Mouse (Mus musculus) frontal cortex, adult (tissue): Measurements from ENCODE around the gene Opa3.

Source experiments
- ATAC-seq: cut with Nextera tagmentation; 2 replicates; pipeline ENCODE4 v1.9.2; 2017; ENCODE audit warnings: mild to moderate bottlenecking, moderate library complexity, mixed read lengths; ENCODE audit not compliant: low TSS enrichment

Opa3 gene

GRCm38 (mm10) chr7:19214940-19215339 is 13.2 kb upstream of the Opa3 start:
- ATAC-seq = no peak

GRCm38 (mm10) chr7:19217492-19217891 is 10.6 kb upstream of the Opa3 start:
- no peak for ATAC-seq

GRCm38 (mm10) chr7:19217944-19218343 is 10.2 kb upstream of the Opa3 start:
- no peak for ATAC-seq

- ATAC-seq = no peak
Measured at GRCm38 (mm10) chr7:19220061-19220460, 8.1 kb upstream of the Opa3 start.

GRCm38 (mm10) chr7:19222189-19222588 is 5.9 kb upstream of the Opa3 start:
- ATAC-seq = no peak

- ATAC-seq = no peak
Measured at GRCm38 (mm10) chr7:19222875-19223274, 5.3 kb upstream of the Opa3 start.

- ATAC-seq = no peak
Measured at GRCm38 (mm10) chr7:19224933-19225332, 3.2 kb upstream of the Opa3 start.

- peak; percentile 18 for ATAC-seq
Measured at GRCm38 (mm10) chr7:19226817-19227797, 1.0 kb upstream of the Opa3 start.

- ATAC-seq = no peak; the same call in 1 of the 2 replicates
Measured at GRCm38 (mm10) chr7:19228793-19229148, 637 bp downstream of the Opa3 start.

- ATAC-seq = no peak
Measured at GRCm38 (mm10) chr7:19229404-19229803, 1.3 kb downstream of the Opa3 start.

GRCm38 (mm10) chr7:19230041-19230580 is 2.0 kb downstream of the Opa3 start:
- ATAC-seq = no peak

GRCm38 (mm10) chr7:19230899-19231298 is 2.8 kb downstream of the Opa3 start:
- no peak for ATAC-seq

- no peak for ATAC-seq
Measured at GRCm38 (mm10) chr7:19231849-19232248, 3.7 kb downstream of the Opa3 start.

GRCm38 (mm10) chr7:19234652-19235051 is 6.5 kb downstream of the Opa3 start:
- ATAC-seq = no peak

- ATAC-seq = no peak
Measured at GRCm38 (mm10) chr7:19235092-19235671, 7.0 kb downstream of the Opa3 start.

- ATAC-seq = no peak
Measured at GRCm38 (mm10) chr7:19236411-19236810, 8.3 kb downstream of the Opa3 start.

- no peak for ATAC-seq
Measured at GRCm38 (mm10) chr7:19238344-19238743, 10.2 kb downstream of the Opa3 start.

- ATAC-seq = peak; percentile 78
Measured at GRCm38 (mm10) chr7:19239423-19239822, 11.3 kb downstream of the Opa3 start.

GRCm38 (mm10) chr7:19239986-19240385 is 11.9 kb downstream of the Opa3 start:
- ATAC-seq = no peak

- peak; percentile 39; the same call in 1 of the 2 replicates for ATAC-seq
Measured at GRCm38 (mm10) chr7:19240905-19241463, 12.8 kb downstream of the Opa3 start.

- no peak for ATAC-seq
Measured at GRCm38 (mm10) chr7:19242005-19242404, 13.9 kb downstream of the Opa3 start.

- ATAC-seq = 0 out of 2 replicates have a peak, but pooled peaks have one; percentile 24
Measured at GRCm38 (mm10) chr7:19243858-19244257, 15.7 kb downstream of the Opa3 start.
